Mouse (Mus musculus) limb, embryonic 14.5 days (tissue): ENCODE data around the gene Med26. TPM values are rescaled to one million over a fixed set of nuclear protein-coding genes. Genes with fewer than 3 reads are reported as not detected.

Source experiments
- ATAC-seq: fragments of 200-750 bp; cut with Nextera tagmentation; 2 replicates; pipeline ENCODE4 v1.8.0; 2017; ENCODE audit warnings: low read depth, moderate number of reproducible peaks, moderate TSS enrichment; ENCODE audit not compliant: low FRiP score
- DNase-seq: peaks from one replicate; pipeline ENCODE4 v3.0.0-alpha.2; 2015; ENCODE audit warnings: low spot score
- H3K27ac ChIP-seq: fragments of 300-500 bp; sonication (generic); replicated peaks from 2 replicates; pipeline ENCODE4 v1.5.1; 2014; ENCODE audit warnings: low read depth, mild to moderate bottlenecking, low read length, moderate library complexity, mixed read lengths
- H3K27me3 ChIP-seq: fragments of 300-500 bp; sonication (generic); 2 replicates; pipeline ENCODE4 v1.6.1; 2014; ENCODE audit warnings: low read length, mixed read lengths; ENCODE audit not compliant: control insufficient read depth, insufficient read depth
- H3K36me3 ChIP-seq: fragments of 300-500 bp; sonication (generic); 2 replicates; pipeline ENCODE4 v1.6.1; 2014; ENCODE audit warnings: mild to moderate bottlenecking, low read length, moderate library complexity, mixed read lengths; ENCODE audit not compliant: control insufficient read depth, insufficient read depth
- H3K4me1 ChIP-seq: fragments of 300-500 bp; sonication (generic); 2 replicates; pipeline ENCODE4 v1.6.1; 2014; ENCODE audit warnings: antibody characterized with exemption, low read length, mixed read lengths; ENCODE audit not compliant: control insufficient read depth, insufficient read depth
- H3K4me2 ChIP-seq: fragments of 300-500 bp; sonication (generic); replicated peaks from 2 replicates; pipeline ENCODE4 v1.6.1; 2014; ENCODE audit warnings: low read depth, mild to moderate bottlenecking, low read length, moderate library complexity; ENCODE audit not compliant: severe bottlenecking
- H3K4me3 ChIP-seq: fragments of 300-500 bp; sonication (generic); replicated peaks from 2 replicates; pipeline ENCODE4 v1.5.1; 2014; ENCODE audit warnings: low read length
- H3K9ac ChIP-seq: fragments of 300-500 bp; sonication (generic); 2 replicates; pipeline ENCODE4 v1.6.1; 2014; ENCODE audit warnings: mild to moderate bottlenecking, low read depth, low read length, moderate library complexity; ENCODE audit not compliant: severe bottlenecking
- H3K9me3 ChIP-seq: fragments of 300-500 bp; sonication (generic); 2 replicates; pipeline ENCODE4 v1.6.1; 2016; ENCODE audit warnings: low read length; ENCODE audit not compliant: control insufficient read depth
- POLR2A ChIP-seq: fragments of 200-500 bp; IDR thresholded peaks from 2 replicates; pipeline ENCODE4 v1.8.0; 2012; ENCODE audit warnings: inconsistent platforms, mild to moderate bottlenecking, moderate library complexity, borderline replicate concordance; ENCODE audit not compliant: insufficient read depth, insufficient read length; ENCODE audit errors: extremely low read depth
- WGBS: fragments of 180-500 bp; shearing (Covaris S2); extraction: QIAGEN DNeasy Blood & Tissue Kit; methylation state at CpG from one replicate; pipeline ENCODE4 v1.1.7; 2014; 5-methylcytosine and 5-hydroxymethylcytosine counted together
- polyA plus RNA-seq, 2 experiments: library from polyadenylated mRNA; depleted of rRNA in 1 of 2; stranded (reverse) in 1 of 2; unstranded in 1 of 2; fragments of >200 nt; fragmentation: Nextera tagmentation in 1 of 2; extraction: Ambion mirVana in 1 of 2; gene quantifications; 2 replicates each; pipeline versions ENCODE4 v1.2.1 to v1.2.3; 2012 to 2014

Gene Med26
- polyA plus RNA-seq, 2 experiments: 16.4 to 17.0 TPM

DNA sequence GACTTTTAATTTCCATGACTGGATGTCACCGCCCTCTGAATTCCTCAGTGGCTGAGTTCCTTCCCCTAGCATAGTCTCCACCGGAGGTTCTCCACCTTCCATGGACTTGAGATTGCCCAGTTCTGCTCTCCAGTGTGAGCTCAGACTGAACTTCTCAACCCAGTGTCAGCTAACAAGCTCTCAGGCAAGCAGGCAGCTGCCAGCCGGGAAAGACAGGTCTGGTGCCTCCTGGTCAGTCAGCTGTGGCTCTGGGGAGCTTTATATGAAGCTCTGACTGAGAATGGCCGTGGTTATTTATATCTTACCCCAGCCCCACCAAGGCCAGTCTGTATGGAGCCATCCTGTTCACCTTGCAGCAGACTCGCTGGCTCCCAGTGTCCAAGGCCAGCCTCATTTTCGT lies 36.3 kb upstream of the Med26 start:
- H3K4me2 ChIP-seq: no peak overlapping the region
- H3K27ac ChIP-seq: no peak overlapping the region
- 65% methylated on average over 6 of the region's 6 CpGs for WGBS
- TF ChIP-seq POLR2A: no peak
- 0 out of 2 replicates have a peak, but pooled peaks have one; percentile 14 for ATAC-seq
- H3K36me3 ChIP-seq: no peaks in the 10 kb centered on the region
- no peak for DNase-seq
- no peak overlapping the region for H3K4me3 ChIP-seq
- H3K9me3 ChIP-seq: no peaks in the 10 kb centered on the region
- H3K4me1 ChIP-seq: no peaks in the 10 kb centered on the region
- no peak overlapping the region for H3K9ac ChIP-seq
- no peaks in the 10 kb centered on the region for H3K27me3 ChIP-seq

DNA sequence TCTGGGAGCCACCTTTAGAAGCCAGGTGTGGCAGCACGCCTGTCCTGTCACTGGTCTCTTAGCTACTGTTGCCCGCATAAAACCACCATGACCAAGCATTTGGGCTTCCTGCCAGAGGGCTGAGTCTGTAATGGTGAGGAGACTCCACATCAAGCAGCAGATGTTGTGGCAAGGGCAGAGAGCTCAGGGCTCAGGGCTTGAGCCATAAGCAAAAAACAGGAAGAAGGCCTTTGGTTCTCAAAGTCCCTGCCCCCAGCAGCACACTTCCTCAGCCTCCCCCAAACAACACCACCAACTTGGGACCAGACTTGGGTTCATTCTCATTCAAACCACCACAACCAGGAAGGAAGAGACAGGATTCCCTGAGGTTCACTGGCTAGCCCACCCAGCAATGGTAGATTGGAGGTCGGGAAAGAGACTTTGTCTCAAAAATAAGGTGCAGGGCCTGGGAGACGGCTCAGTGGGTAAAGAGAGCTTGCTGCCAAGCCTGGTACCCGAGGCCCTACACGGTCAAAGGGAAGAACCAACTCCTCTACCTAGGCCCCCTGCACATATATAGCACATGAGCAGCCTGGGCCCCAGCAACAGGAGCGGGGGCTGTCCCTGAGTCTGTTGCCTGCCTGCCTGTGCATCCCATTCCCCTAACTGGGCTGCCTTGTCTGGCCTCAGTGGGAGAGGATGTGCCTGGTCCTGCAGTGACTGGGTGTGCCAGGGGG lies 35.1 kb upstream of the Med26 start:
- Histone ChIP-seq H3K9me3 (no peaks in the 10 kb centered on the region), H3K36me3 (no peaks in the 10 kb centered on the region), H3K27ac (no peak overlapping the region), H3K4me3 (no peak overlapping the region), H3K4me1 (no peaks in the 10 kb centered on the region), H3K9ac (no peak overlapping the region), H3K4me2 (no peak overlapping the region), H3K27me3 (no peaks in the 10 kb centered on the region)
- ATAC-seq: no peak
- no peak for TF ChIP-seq POLR2A
- DNase-seq: peak; percentile 30
- WGBS: 86% methylated on average over 7 of the region's 7 CpGs

DNA sequence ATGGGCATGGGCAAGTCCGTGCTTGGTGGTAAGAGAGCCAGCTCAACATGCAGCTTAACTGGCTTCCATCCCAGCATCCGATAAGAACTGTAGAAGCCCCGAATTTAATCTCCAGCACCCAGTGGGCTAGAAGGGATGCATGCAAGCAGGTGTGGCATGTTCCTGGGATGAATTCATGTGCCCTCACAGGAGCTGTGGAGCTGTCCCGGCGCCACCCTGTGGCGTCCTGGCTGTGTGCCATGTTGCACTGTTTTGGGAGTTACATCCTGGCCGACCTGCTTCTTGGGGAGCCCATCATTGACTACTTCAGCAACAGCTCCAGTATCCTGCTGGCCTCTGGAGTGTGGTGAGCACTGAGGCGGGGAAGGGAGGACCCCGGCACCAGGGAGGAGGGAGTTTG lies 31.3 kb upstream of the Med26 start:
- Histone ChIP-seq H3K4me2 (no peak overlapping the region), H3K9ac (no peak overlapping the region), H3K27me3 (no peaks in the 10 kb centered on the region), H3K27ac (no peak overlapping the region), H3K4me1 (no peaks in the 10 kb centered on the region), H3K4me3 (no peak overlapping the region), H3K9me3 (no peaks in the 10 kb centered on the region), H3K36me3 (no peaks in the 10 kb centered on the region)
- DNase-seq (no peak), ATAC-seq (no peak)
- TF ChIP-seq POLR2A: no peak
- 63% methylated on average over 9 of the region's 9 CpGs for WGBS

- H3K4me1 ChIP-seq: no peaks in the 10 kb centered on the region
- no peak overlapping the region for H3K4me2 ChIP-seq
- H3K9ac ChIP-seq: no peak overlapping the region
- no peaks in the 10 kb centered on the region for H3K9me3 ChIP-seq
- TF ChIP-seq POLR2A: no peak
- H3K27me3 ChIP-seq: no peaks in the 10 kb centered on the region
- H3K36me3 ChIP-seq: no peaks in the 10 kb centered on the region
- DNase-seq (peak; percentile 26), ATAC-seq (peak; percentile 28; the same call in 1 of the 2 replicates)
- WGBS: 71% methylated on average over 1 of the region's 1 CpGs
- H3K27ac ChIP-seq: no peak overlapping the region
- no peak overlapping the region for H3K4me3 ChIP-seq
Observed at GRCm38 (mm10) chr8:72577941-72578340, 29.9 kb upstream of the Med26 start.

- Histone ChIP-seq H3K36me3 (no peaks in the 10 kb centered on the region), H3K4me2 (no peak overlapping the region), H3K4me1 (peaks cover 2% of the 10 kb centered on the region; the same call in 1 of the 2 replicates), H3K4me3 (no peak overlapping the region), H3K27ac (no peak overlapping the region), H3K9ac (no peak overlapping the region), H3K9me3 (no peaks in the 10 kb centered on the region), H3K27me3 (no peaks in the 10 kb centered on the region)
- 88% methylated on average over 3 of the region's 3 CpGs for WGBS
- ATAC-seq (no peak), DNase-seq (no peak)
- no peak for TF ChIP-seq POLR2A
Observed at GRCm38 (mm10) chr8:72577266-72577665, 29.2 kb upstream of the Med26 start.
